ENCODE assay signal across 11 mouse cellular contexts in the genomic region with DNA sequence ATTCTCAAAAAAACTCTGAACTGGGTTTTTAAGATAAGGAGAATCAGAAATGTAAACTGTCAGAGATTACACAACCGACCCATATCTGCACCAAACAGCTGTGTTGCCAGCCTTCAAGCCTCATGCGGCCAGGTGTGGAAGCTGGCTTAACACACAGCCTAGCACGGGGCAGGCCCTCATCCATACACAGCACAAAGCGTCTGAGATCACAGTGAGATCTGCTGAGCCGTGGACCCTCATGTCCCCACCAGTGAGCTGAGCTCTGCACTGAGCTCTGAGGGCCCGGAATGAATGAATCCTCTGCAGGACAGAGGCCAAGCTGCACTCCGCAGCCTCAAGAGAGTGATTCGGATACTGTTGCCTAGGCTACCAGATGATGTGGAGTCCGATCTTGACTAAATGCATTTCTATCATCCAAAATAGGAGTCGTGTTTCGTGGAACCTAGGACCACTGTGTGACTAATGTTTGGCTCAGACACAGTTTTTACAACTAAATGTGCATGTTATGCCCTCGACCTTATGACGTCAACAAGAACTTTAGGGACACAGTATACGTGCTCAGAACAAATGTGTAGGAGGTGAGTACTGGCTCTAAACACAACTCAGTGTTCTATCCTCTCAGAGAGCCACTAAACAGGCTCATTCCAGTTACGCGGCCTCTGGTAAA. TPM values are rescaled to one million over a fixed set of nuclear protein-coding genes. Genes with fewer than 3 reads are reported as not detected.
DNase-seq lines count a peak whose midpoint lies in the region; ATAC-seq lines count a peak whose summit lies in the region.
"Had no signal": no experiment of that assay in that cellular context is flagged by ENCODE, and none has a peak within 500 bp of the region (broad histone marks: within the 10 kb centered on the region; RNA-seq: fewer than 3 reads in every experiment).

No protein-coding gene starts in this region.

- H3K4me2 ChIP-seq in limb, embryonic 15.5 days = no peak overlapping the region
- H3K4me2 ChIP-seq in neural tube, embryonic 15.5 days = no peak overlapping the region

- H3K27ac ChIP-seq in embryonic facial prominence, embryonic 10.5 days (replicated peaks) = peak overlapping the region; percentile 52; the same call in 1 of the 2 replicates
- peak overlapping the region; percentile 17; the same call in 1 of the 2 replicates for H3K27ac ChIP-seq in limb, embryonic 15.5 days
- H3K27ac ChIP-seq in neural tube, embryonic 15.5 days (replicated peaks) = peak overlapping the region; percentile 30

- H3K4me1 ChIP-seq in embryonic facial prominence, embryonic 10.5 days = peaks cover 58% of the 10 kb centered on the region
- H3K4me1 ChIP-seq in limb, embryonic 15.5 days = peaks cover 17% of the 10 kb centered on the region
- peaks cover 18% of the 10 kb centered on the region for H3K4me1 ChIP-seq in neural tube, embryonic 15.5 days

- 81% methylated on average over 16 of the region's 16 CpGs for WGBS in embryonic facial prominence, embryonic 10.5 days
- WGBS in limb, embryonic 15.5 days = 59% methylated on average over 16 of the region's 16 CpGs
- 50% methylated on average over 16 of the region's 16 CpGs for WGBS in neural tube, embryonic 15.5 days

- no peak overlapping the region for H3K4me3 ChIP-seq in embryonic facial prominence, embryonic 10.5 days
- H3K4me3 ChIP-seq in limb, embryonic 15.5 days = no peak overlapping the region
- no peak overlapping the region for H3K4me3 ChIP-seq in neural tube, embryonic 15.5 days (replicated peaks)
- H3K4me3 ChIP-seq: myocyte had no signal

- H3K9me3 ChIP-seq in embryonic facial prominence, embryonic 10.5 days = no peaks in the 10 kb centered on the region
- H3K9me3 ChIP-seq in limb, embryonic 15.5 days = no peaks in the 10 kb centered on the region
- H3K9me3 ChIP-seq in neural tube, embryonic 15.5 days (replicated peaks) = no peaks in the 10 kb centered on the region

- no peak for ATAC-seq in limb, embryonic 15.5 days (ENCODE audit: insufficient number of reproducible peaks, low FRiP score, low TSS enrichment, low read depth)
- ATAC-seq in neural tube, embryonic 15.5 days (ENCODE audit: low FRiP score) = peak; percentile 38; the same call in 1 of the 2 replicates
- ATAC-seq: Patski had no signal

- intact Hi-C loops in left cerebral cortex, postnatal 25 days (cut with DNase I) = loop anchor here (5.0 kb wide), 1 partner anchor 47 kb away; no protein-coding TSS in a partner anchor

- H3K27me3 ChIP-seq in embryonic facial prominence, embryonic 10.5 days (replicated peaks; ENCODE audit: low read depth, poor library complexity, severe bottlenecking) = no peaks in the 10 kb centered on the region
- no peaks in the 10 kb centered on the region for H3K27me3 ChIP-seq in limb, embryonic 15.5 days
- no peaks in the 10 kb centered on the region for H3K27me3 ChIP-seq in neural tube, embryonic 15.5 days (replicated peaks)
- H3K27me3 ChIP-seq: Patski had no signal

- no peak overlapping the region for H3K9ac ChIP-seq in limb, embryonic 15.5 days
- no peak overlapping the region for H3K9ac ChIP-seq in neural tube, embryonic 15.5 days (replicated peaks)

- DNase-seq in left cerebral cortex, postnatal 25 days (ENCODE audit: low spot score in 2 of 2) = peak; percentile 51 to 62
- DNase-seq in left cerebral cortex, adult 11 months (ENCODE audit: low spot score) = no peak
- DNase-seq in embryonic facial prominence, embryonic 10.5 days (ENCODE audit: low spot score) = peak; percentile 16
- no peak for DNase-seq in urinary bladder, adult 2 months (ENCODE audit: low spot score)
- DNase-seq in adrenal gland, postnatal 36 days = no peak
- DNase-seq in cerebellum, postnatal 4 days (ENCODE audit: low spot score in 2 of 2) = no peak
- DNase-seq: cerebellum, adult 11 months had no signal

- H3K36me3 ChIP-seq in embryonic facial prominence, embryonic 10.5 days (replicated peaks) = peaks cover 14% of the 10 kb centered on the region
- H3K36me3 ChIP-seq in limb, embryonic 15.5 days = peaks cover 7% of the 10 kb centered on the region
- peaks cover 25% of the 10 kb centered on the region for H3K36me3 ChIP-seq in neural tube, embryonic 15.5 days

RNA-seq across cellular contexts. Expression of gene Ern1, which starts 27.6 kb away (rescaled TPM):
- total RNA-seq in left cerebral cortex, postnatal 25 days (2021) = 1 to 10 TPM; 8.4 to 9.8 TPM
- 5.4 and 5.5 TPM in 2 replicates for polyA plus RNA-seq in embryonic facial prominence, embryonic 10.5 days (2016; fragmentation: Nextera tagmentation; extraction: Ambion mirVana)
- polyA plus RNA-seq in limb, embryonic 15.5 days (2015; fragmentation: Nextera tagmentation; extraction: Ambion mirVana) = 5.9 and 6.6 TPM in 2 replicates
- 4.1 and 6.5 TPM in 2 replicates for polyA plus RNA-seq in neural tube, embryonic 15.5 days (2015; fragmentation: Nextera tagmentation; extraction: Ambion mirVana)
- polyA plus RNA-seq in urinary bladder, adult 2 months (2012; rRNA removed) = 11.6 and 12.0 TPM in 2 replicates
- total RNA-seq in adrenal gland, postnatal 36 days (2021) = 100 to 1,000 TPM; 121 to 160 TPM

Comparison
In these comparisons a context has a peak if more than half of its experiments do, and no peak if none do; other contexts are left out.
1. DNase-seq: peak in left cerebral cortex, postnatal 25 days (2 of 2) and embryonic facial prominence, embryonic 10.5 days (single experiment); none in left cerebral cortex, adult 11 months (single experiment), urinary bladder, adult 2 months (single experiment), adrenal gland, postnatal 36 days (0 of 2) and cerebellum, postnatal 4 days (0 of 2).
2. Peak in every context shown above with its lines, with median percentiles within 50 percentile points of each other: H3K27ac ChIP-seq.